Mouse (Mus musculus) heart, embryonic 14.5 days (tissue): ENCODE results near the gene Mier2. TPM values are rescaled to one million over a fixed set of nuclear protein-coding genes. Genes with fewer than 3 reads are reported as not detected.

Experiments used
- ATAC-seq: fragments of 200-750 bp; cut with Nextera tagmentation; 2 replicates; pipeline ENCODE4 v1.8.0; 2017; ENCODE audit warnings: low read depth, moderate TSS enrichment; ENCODE audit not compliant: insufficient number of reproducible peaks, insufficient read depth, low FRiP score
- H3K27ac ChIP-seq, 2 experiments: fragments of 200-500 bp in 1 of 2; fragments of 300-500 bp in 1 of 2; sonication (generic) in 1 of 2; replicated peaks in 1 of 2; 2 replicates each; pipeline ENCODE4 v1.5.1; 2012 to 2014; ENCODE audit warnings: low read depth in 2 of 2, low read length in 2 of 2, control low read depth in 1 of 2, mild to moderate bottlenecking in 1 of 2, mixed read lengths in 1 of 2; ENCODE audit not compliant: control insufficient read depth in 1 of 2, insufficient read depth in 1 of 2
- H3K27me3 ChIP-seq: fragments of 300-500 bp; sonication (generic); 2 replicates; pipeline ENCODE4 v1.6.1; 2014; ENCODE audit warnings: mild to moderate bottlenecking, low read length, control low read depth; ENCODE audit not compliant: control insufficient read depth, insufficient read depth
- H3K36me3 ChIP-seq: fragments of 300-500 bp; sonication (generic); 2 replicates; pipeline ENCODE4 v1.6.1; 2014; ENCODE audit warnings: mild to moderate bottlenecking, control low read depth, low read length, mixed read lengths; ENCODE audit not compliant: control insufficient read depth, insufficient read depth
- H3K4me1 ChIP-seq, 2 experiments: fragments of 200-500 bp in 1 of 2; fragments of 300-500 bp in 1 of 2; sonication (generic) in 1 of 2; 2 replicates each; pipeline ENCODE4 v1.6.1; 2012 to 2014; ENCODE audit warnings: low read length in 2 of 2, control low read depth in 1 of 2, mixed read lengths in 1 of 2; ENCODE audit not compliant: control insufficient read depth in 2 of 2, insufficient read depth in 2 of 2
- H3K4me2 ChIP-seq: fragments of 300-500 bp; sonication (generic); 2 replicates; pipeline ENCODE4 v1.6.1; 2014; ENCODE audit warnings: mild to moderate bottlenecking, low read length
- H3K4me3 ChIP-seq, 2 experiments: fragments of 200-500 bp in 1 of 2; fragments of 300-500 bp in 1 of 2; sonication (generic) in 1 of 2; 2 replicates each; pipeline ENCODE4 v1.5.1; 2012 to 2014; ENCODE audit warnings: low read length in 2 of 2, mild to moderate bottlenecking in 2 of 2, control low read depth in 1 of 2, low read depth in 1 of 2, moderate library complexity in 1 of 2; ENCODE audit not compliant: control insufficient read depth in 1 of 2, insufficient read depth in 1 of 2
- H3K9ac ChIP-seq: fragments of 300-500 bp; sonication (generic); 2 replicates; pipeline ENCODE4 v1.6.1; 2014; ENCODE audit warnings: mild to moderate bottlenecking, low read length
- H3K9me3 ChIP-seq: fragments of 300-500 bp; sonication (generic); 2 replicates; pipeline ENCODE4 v1.6.1; 2016; ENCODE audit warnings: low read length, control low read depth; ENCODE audit not compliant: control insufficient read depth
- WGBS: fragments of 180-500 bp; shearing (Covaris S2); extraction: QIAGEN DNeasy Blood & Tissue Kit; methylation state at CpG from one replicate; pipeline ENCODE4 v1.1.7; 2014; 5-methylcytosine and 5-hydroxymethylcytosine counted together
- polyA plus RNA-seq: library from polyadenylated mRNA; unstranded; fragments of >200 nt; fragmentation: Nextera tagmentation; extraction: Ambion mirVana; gene quantifications from 2 replicates; pipeline ENCODE4 v1.2.1, GENCODE M21; 2014

Mier2 gene
- polyA plus RNA-seq, 1 experiment from 2014 or later = 30.6 TPM

DNA sequence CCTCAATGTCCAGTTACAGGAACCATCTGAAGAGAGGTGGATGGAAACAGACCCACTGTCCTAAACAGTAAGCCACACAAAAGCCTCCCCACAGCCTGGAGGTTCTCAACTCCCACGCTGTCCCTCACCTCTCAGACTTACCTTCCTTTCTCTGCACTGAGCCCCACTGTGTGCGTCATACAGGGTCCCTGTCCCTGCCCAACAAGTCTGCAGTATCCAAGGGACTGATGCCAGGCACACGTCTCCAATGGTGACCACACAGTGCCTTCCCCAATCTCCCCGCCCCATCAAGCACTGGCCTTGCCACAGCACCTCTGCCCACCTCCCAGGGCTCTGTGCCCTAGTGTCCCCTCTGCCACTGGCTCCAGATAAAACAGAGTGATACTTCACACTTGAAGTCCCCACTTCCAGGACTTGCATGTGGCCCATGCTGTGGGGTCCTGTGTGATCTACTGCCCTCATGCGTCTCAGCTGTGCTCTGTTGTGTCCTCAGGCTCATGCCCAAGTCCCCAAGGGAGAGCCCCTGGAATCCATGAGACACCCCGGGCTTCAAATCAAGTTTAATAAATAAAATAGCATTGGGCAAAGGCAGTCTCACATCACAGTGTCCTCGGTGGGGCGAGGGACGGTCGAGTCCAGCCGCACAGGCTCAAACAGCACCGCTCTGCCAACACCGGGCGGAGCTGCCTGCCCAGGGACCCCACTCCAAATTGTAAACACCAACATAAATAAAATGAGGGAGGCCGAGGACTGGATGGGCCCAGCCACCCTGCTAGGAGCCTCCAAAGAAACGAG is 15.1 kb downstream of the Mier2 start:
- no peak overlapping the region for H3K9ac ChIP-seq
- no peaks in the 10 kb centered on the region for H3K4me1 ChIP-seq
- H3K9me3 ChIP-seq = no peaks in the 10 kb centered on the region
- peaks cover 63% of the 10 kb centered on the region for H3K36me3 ChIP-seq
- no peak for ATAC-seq
- H3K27me3 ChIP-seq = no peaks in the 10 kb centered on the region
- H3K4me3 ChIP-seq = no peak overlapping the region
- 90% methylated on average over 16 of the region's 16 CpGs for WGBS
- H3K27ac ChIP-seq = no peak overlapping the region
- no peak overlapping the region for H3K4me2 ChIP-seq

DNA sequence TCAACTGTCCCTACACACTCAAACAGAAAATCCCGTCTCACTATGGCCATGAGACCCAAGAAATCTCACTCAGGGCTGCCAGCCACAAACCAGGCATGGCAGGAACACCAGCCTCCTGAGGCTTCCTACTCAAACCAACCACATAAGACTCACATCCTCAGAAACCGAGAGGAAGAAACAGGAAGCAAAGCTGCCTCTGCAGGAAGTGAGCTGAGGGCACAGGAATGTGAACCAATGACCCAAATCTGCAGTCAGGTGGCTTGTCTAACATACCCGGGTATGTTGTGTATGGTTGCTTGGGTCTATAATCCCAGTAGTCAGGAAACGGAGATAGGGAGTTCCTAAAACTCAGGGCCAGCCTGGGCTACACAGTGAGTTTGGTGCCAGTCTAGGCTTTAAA is 16.1 kb downstream of the Mier2 start:
- WGBS = 55% methylated on average over 4 of the region's 4 CpGs
- H3K9ac ChIP-seq = no peak overlapping the region
- no peak overlapping the region for H3K4me3 ChIP-seq
- ATAC-seq = no peak
- peaks cover 52% of the 10 kb centered on the region for H3K36me3 ChIP-seq
- no peak overlapping the region for H3K4me2 ChIP-seq
- H3K27ac ChIP-seq = no peak overlapping the region
- H3K27me3 ChIP-seq = no peaks in the 10 kb centered on the region
- peaks cover 0 to 2% of the 10 kb centered on the region in 2 experiments; a peak in 2 of 4 replicates for H3K4me1 ChIP-seq
- H3K9me3 ChIP-seq = no peaks in the 10 kb centered on the region

DNA sequence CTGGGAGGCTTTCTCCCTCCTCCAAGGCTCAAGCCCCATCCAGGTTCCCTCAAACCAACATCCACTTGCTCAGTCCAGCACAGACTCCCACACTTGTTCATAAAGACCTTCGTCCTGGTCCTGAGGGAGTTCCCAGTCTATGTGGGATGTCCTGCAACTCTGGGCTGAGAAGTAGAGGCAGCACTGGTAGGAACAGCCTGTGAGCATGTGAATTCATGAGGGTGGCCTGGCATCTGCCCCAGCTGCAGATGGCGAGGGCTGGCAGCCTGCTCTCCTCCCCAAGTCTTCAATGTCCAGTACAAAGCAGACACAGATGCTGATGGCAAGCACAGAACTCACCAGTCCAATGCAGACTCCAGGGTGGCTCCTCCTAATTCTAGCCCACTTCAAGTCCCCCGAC is 16.7 kb downstream of the Mier2 start:
- Histone ChIP-seq H3K9ac (no peak overlapping the region), H3K36me3 (peaks cover 47% of the 10 kb centered on the region), H3K27me3 (no peaks in the 10 kb centered on the region), H3K27ac (no peak overlapping the region), H3K4me3 (no peak overlapping the region), H3K4me1 (peaks cover 0 to 2% of the 10 kb centered on the region in 2 experiments; a peak in 2 of 4 replicates), H3K4me2 (no peak overlapping the region), H3K9me3 (no peaks in the 10 kb centered on the region)
- ATAC-seq = no peak
- WGBS = 86% methylated on average over 3 of the region's 3 CpGs

DNA sequence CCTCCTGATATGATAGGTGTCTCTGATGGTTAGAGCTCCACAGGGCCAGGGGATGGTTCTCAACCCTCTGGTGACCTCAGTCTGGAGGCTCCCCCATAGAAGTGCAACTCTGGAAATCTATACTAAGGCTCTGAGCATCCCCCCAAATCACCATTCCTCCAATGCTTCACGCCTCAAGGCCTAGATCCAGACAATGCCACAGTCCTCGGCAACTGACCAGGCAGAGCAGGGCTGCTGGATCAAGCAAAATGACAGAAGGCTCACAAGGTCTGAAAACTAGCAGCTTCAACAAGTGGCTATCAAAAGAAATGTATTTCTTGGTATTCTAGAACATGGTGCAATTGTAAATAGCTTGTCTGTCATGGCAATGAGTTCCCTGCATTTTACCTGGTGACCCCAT is 17.2 kb downstream of the Mier2 start:
- H3K36me3 ChIP-seq = peaks cover 41% of the 10 kb centered on the region

DNA sequence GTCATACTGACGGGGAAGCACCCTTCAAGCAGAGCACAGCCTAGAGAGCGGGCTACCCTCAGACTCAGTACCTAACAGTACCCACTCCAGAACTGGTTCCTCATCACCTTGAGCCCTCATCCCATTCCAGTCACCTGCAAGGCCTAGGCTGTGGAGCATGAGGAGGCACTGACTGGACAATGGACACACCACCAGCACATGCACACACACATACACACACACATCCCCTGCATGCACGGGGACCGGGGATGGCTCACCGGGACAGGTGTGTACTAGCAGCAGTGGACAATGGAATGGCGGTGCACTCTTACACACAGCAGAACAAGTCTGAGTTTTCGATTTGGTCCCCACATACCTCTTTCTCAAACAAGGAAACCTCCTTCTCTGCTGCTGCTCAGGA is 17.7 kb downstream of the Mier2 start:
- peaks cover 2 to 8% of the 10 kb centered on the region in 2 experiments for H3K4me1 ChIP-seq
- 86% methylated on average over 7 of the region's 7 CpGs for WGBS
- no peak overlapping the region for H3K27ac ChIP-seq
- no peak for ATAC-seq
- peaks cover 36% of the 10 kb centered on the region for H3K36me3 ChIP-seq
- no peak overlapping the region for H3K4me2 ChIP-seq
- H3K9ac ChIP-seq = no peak overlapping the region
- no peaks in the 10 kb centered on the region for H3K27me3 ChIP-seq
- no peak overlapping the region for H3K4me3 ChIP-seq
- H3K9me3 ChIP-seq = no peaks in the 10 kb centered on the region

More for the DNA sequence above, 17.2 kb downstream of the Mier2 start:
- peaks cover 2 to 5% of the 10 kb centered on the region in 2 experiments for H3K4me1 ChIP-seq
- H3K9me3 ChIP-seq = no peaks in the 10 kb centered on the region
- no peak overlapping the region for H3K4me2 ChIP-seq
- no peak for ATAC-seq
- H3K4me3 ChIP-seq = no peak overlapping the region
- no peaks in the 10 kb centered on the region for H3K27me3 ChIP-seq
- H3K9ac ChIP-seq = no peak overlapping the region
- no peak overlapping the region for H3K27ac ChIP-seq
- WGBS = 74% methylated on average over 2 of the region's 2 CpGs

DNA sequence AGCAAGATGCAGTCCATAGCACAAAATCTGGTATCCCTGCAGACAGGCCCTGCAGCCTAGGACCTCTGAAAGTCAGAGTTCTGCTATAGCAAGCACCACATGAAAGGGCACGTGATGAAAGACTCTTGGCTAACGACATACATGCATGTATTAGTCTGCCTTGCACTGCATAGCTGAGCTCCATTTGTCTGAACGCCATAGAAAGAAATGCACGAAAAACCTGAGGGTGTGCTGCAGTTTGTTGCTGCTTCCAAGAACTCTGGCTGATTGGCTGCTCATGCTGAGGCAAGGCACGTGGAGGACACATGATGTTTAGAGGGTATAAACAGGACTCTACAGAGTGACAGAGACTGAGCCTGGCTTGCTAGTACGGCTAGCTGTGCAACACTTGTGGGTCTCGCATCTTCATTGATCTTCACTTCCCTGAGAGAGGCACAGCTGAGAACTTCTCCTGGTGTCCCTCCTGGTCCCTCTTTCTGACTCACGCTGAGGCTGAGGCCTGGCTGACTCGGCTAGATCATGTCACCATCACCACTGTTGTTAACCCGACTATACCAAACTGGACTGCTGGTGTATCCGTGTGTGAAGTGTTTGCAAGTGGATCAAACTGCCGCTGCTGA is 18.4 kb downstream of the Mier2 start:
- WGBS = 67% methylated on average over 12 of the region's 12 CpGs
- H3K4me3 ChIP-seq = no peak overlapping the region
- no peak for ATAC-seq
- no peak overlapping the region for H3K9ac ChIP-seq
- H3K4me1 ChIP-seq = peaks cover 2 to 8% of the 10 kb centered on the region in 2 experiments
- H3K27me3 ChIP-seq = no peaks in the 10 kb centered on the region
- H3K36me3 ChIP-seq = peaks cover 29% of the 10 kb centered on the region
- H3K4me2 ChIP-seq = no peak overlapping the region
- no peak overlapping the region for H3K27ac ChIP-seq
- no peaks in the 10 kb centered on the region for H3K9me3 ChIP-seq

DNA sequence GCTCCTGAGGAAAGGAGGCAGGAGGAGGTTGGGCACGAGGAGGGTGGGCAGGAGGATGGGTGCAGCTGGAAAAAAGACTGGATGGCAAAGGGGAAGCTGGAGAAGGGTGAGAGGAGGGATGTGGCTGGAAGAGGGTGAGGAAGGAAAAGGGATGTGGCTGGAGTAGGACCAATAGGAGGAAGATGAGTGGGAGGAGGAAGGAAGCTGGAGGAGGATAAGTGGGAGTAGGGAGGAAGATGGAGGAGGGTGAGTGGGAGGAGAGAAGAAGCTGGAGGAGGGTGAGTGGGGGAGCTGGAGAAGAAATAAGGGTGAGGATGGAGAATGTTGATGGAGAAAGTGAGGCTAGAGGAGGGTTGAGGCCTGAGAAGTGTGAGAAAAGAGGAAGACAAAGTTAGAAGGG is 19.6 kb downstream of the Mier2 start:
- H3K4me3 ChIP-seq = no peak overlapping the region

More for the DNA sequence above, 19.6 kb downstream of the Mier2 start:
- H3K27ac ChIP-seq = no peak overlapping the region
- peaks cover 18% of the 10 kb centered on the region for H3K36me3 ChIP-seq
- H3K9me3 ChIP-seq = no peaks in the 10 kb centered on the region
- H3K4me2 ChIP-seq = no peak overlapping the region
- H3K27me3 ChIP-seq = no peaks in the 10 kb centered on the region
- peaks cover 2 to 8% of the 10 kb centered on the region in 2 experiments for H3K4me1 ChIP-seq
- WGBS = 57% methylated on average over 1 of the region's 1 CpGs
- H3K9ac ChIP-seq = no peak overlapping the region
- no peak for ATAC-seq
